Mouse (Mus musculus) forebrain, postnatal 0 days (tissue): ENCODE measurements around the gene Utrn. TPM values are rescaled to one million over a fixed set of nuclear protein-coding genes. Genes with fewer than 3 reads are reported as not detected.
A peak's percentile ranks its signal among the peaks of the same experiment; 100 is the strongest.

Experiments
- ATAC-seq: fragments of 200-750 bp; cut with Nextera tagmentation; 2 replicates; pipeline ENCODE4 v1.8.0; 2017; ENCODE audit warnings: mild to moderate bottlenecking, moderate library complexity
- DNase-seq: peaks from one replicate; pipeline ENCODE4 v3.0.0-alpha.2; 2015
- H3K27ac ChIP-seq: fragments of 300-500 bp; sonication (generic); 2 replicates; pipeline ENCODE4 v1.5.1; 2014; ENCODE audit warnings: low read depth, mild to moderate bottlenecking, antibody characterized with exemption, low read length, moderate library complexity, mixed read lengths
- H3K27me3 ChIP-seq: fragments of 300-500 bp; sonication (generic); 2 replicates; pipeline ENCODE4 v1.6.1; 2014; ENCODE audit warnings: mild to moderate bottlenecking, low read length, mixed read lengths; ENCODE audit not compliant: insufficient read depth
- H3K36me3 ChIP-seq: fragments of 300-500 bp; sonication (generic); 2 replicates; pipeline ENCODE4 v1.6.1; 2014; ENCODE audit warnings: mild to moderate bottlenecking, moderate library complexity; ENCODE audit not compliant: insufficient read depth
- H3K4me1 ChIP-seq: fragments of 300-500 bp; sonication (generic); 2 replicates; pipeline ENCODE4 v1.6.1; 2014; ENCODE audit warnings: antibody characterized with exemption; ENCODE audit not compliant: insufficient read depth
- H3K4me2 ChIP-seq: fragments of 300-500 bp; sonication (generic); 2 replicates; pipeline ENCODE4 v1.6.1; 2014; ENCODE audit warnings: low read depth, mild to moderate bottlenecking, moderate library complexity
- H3K4me3 ChIP-seq: fragments of 300-500 bp; sonication (generic); 2 replicates; pipeline ENCODE4 v1.5.1; 2014; ENCODE audit warnings: low read depth, low read length, mixed read lengths
- H3K9ac ChIP-seq: fragments of 300-500 bp; sonication (generic); 2 replicates; pipeline ENCODE4 v1.6.1; 2014; ENCODE audit warnings: mild to moderate bottlenecking
- H3K9me3 ChIP-seq: fragments of 300-500 bp; sonication (generic); 2 replicates; pipeline ENCODE4 v1.6.1; 2016; ENCODE audit warnings: low read length
- CTCF ChIP-seq: sonication (generic); IDR thresholded peaks from 2 replicates; pipeline ENCODE4 v1.5.1; 2016; ENCODE audit warnings: antibody characterized with exemption, control low read depth, low read depth
- WGBS: fragments of 180-500 bp; shearing (Covaris S2); extraction: QIAGEN DNeasy Blood & Tissue Kit; methylation state at CpG from one replicate; pipeline ENCODE4 v1.1.7; 2014; 5-methylcytosine and 5-hydroxymethylcytosine counted together
- polyA plus RNA-seq: library from polyadenylated mRNA; unstranded; fragments of >200 nt; fragmentation: Nextera tagmentation; extraction: Ambion mirVana; gene quantifications from 2 replicates; pipeline ENCODE4 v1.2.1, GENCODE M21; 2015
- total RNA-seq: library from RNA; depleted of rRNA; stranded (reverse); fragments of >200 nt; gene quantifications from 2 replicates; pipeline ENCODE4 v1.2.3, GENCODE M21; 2014

Utrn gene
- total and polyA plus RNA-seq, 2 experiments from 2014 or later = 14.2 to 26.8 TPM

DNA sequence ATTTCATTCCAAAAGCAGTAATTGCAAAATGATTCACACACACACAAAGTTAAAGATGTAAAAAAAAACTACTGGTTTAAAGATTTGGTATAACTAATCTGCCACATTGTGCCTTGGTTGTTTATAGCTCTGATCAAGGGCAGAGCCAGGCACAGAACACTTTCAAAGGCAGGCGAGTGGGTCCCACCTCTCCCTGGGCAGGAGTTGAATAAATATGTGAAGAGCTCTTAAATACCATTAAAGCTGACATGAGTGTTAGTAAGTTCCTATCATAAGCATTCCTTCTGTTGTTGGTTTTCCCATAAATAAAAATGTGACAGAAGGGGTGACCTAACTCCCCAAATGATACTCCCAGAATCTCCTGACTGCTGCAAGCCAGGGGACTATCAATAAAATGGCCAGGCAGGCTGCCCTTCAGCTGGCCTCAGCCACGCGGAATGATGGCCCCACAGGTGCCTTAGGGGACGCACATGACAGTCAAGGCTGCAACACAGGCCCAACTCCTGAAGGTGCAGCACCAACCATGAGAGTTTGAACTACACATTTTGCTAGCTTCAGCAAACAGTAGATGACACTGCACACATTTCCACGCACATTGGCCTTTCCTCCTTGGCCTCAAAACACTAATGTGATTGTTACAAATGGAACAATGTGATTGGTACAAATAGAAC is 152.4 kb downstream of the Utrn start:
- Histone ChIP-seq H3K9ac (no peak overlapping the region), H3K27ac (no peak overlapping the region), H3K4me3 (no peak overlapping the region), H3K4me1 (no peaks in the 10 kb centered on the region), H3K36me3 (no peaks in the 10 kb centered on the region), H3K27me3 (no peaks in the 10 kb centered on the region), H3K4me2 (no peak overlapping the region), H3K9me3 (no peaks in the 10 kb centered on the region)
- 86% methylated on average over 5 of the region's 5 CpGs for WGBS
- ATAC-seq (no peak), DNase-seq (no peak)
- no peak for TF ChIP-seq CTCF

- Histone ChIP-seq H3K9ac (no peak overlapping the region), H3K4me1 (no peaks in the 10 kb centered on the region), H3K36me3 (no peaks in the 10 kb centered on the region), H3K27ac (no peak overlapping the region), H3K4me2 (no peak overlapping the region), H3K9me3 (no peaks in the 10 kb centered on the region), H3K4me3 (no peak overlapping the region), H3K27me3 (no peaks in the 10 kb centered on the region)
- DNase-seq (no peak), ATAC-seq (0 out of 2 replicates have a peak, but pooled peaks have one; percentile 8)
- TF ChIP-seq CTCF = no peak
- WGBS = 93% methylated on average over 14 of the region's 14 CpGs
Observed at GRCm38 (mm10) chr10:12713236-12713855, 155.8 kb downstream of the Utrn start.

- no peak overlapping the region for H3K27ac ChIP-seq
- no peak overlapping the region for H3K4me3 ChIP-seq
- H3K4me2 ChIP-seq = no peak overlapping the region
- no peaks in the 10 kb centered on the region for H3K36me3 ChIP-seq
- no peak for TF ChIP-seq CTCF
- H3K9me3 ChIP-seq = no peaks in the 10 kb centered on the region
- H3K27me3 ChIP-seq = no peaks in the 10 kb centered on the region
- no peak overlapping the region for H3K9ac ChIP-seq
- no peak for DNase-seq
- no peaks in the 10 kb centered on the region for H3K4me1 ChIP-seq
- no peak for ATAC-seq
- WGBS = 51% methylated on average over 11 of the region's 11 CpGs
Observed at GRCm38 (mm10) chr10:12711332-12711831, 157.8 kb downstream of the Utrn start.

DNA sequence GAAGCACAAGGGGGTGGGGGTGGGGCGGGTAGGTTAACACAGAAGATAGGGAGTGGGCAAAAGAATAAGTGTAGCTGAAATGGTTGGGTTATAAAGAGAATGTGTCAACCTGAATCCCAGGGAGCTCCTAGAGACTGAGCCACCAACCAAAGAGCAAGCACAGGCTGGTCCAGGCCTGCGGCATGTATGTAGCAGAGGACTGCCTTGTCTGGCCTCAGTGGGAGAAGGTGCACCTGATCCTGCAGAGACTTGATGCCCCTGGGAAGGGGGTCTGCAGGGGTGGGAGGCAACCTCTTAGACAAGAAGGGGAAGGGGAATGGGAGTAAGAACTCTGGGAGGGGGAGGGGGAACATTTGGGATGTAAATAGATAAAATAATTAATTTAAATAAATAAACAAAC is 162.6 kb downstream of the Utrn start:
- ATAC-seq (no peak), DNase-seq (no peak)
- Histone ChIP-seq H3K9ac (no peak overlapping the region), H3K9me3 (no peaks in the 10 kb centered on the region), H3K27ac (no peak overlapping the region), H3K4me2 (no peak overlapping the region), H3K36me3 (no peaks in the 10 kb centered on the region), H3K4me3 (no peak overlapping the region), H3K4me1 (no peaks in the 10 kb centered on the region), H3K27me3 (no peaks in the 10 kb centered on the region)
- TF ChIP-seq CTCF = no peak
- WGBS = 93% methylated on average over 2 of the region's 2 CpGs

GRCm38 (mm10) chr10:12705990-12706389 is 163.2 kb downstream of the Utrn start:
- Histone ChIP-seq H3K27me3 (no peaks in the 10 kb centered on the region), H3K4me1 (no peaks in the 10 kb centered on the region), H3K9me3 (no peaks in the 10 kb centered on the region), H3K9ac (no peak overlapping the region), H3K27ac (no peak overlapping the region), H3K4me3 (no peak overlapping the region), H3K36me3 (no peaks in the 10 kb centered on the region), H3K4me2 (no peak overlapping the region)
- no peak for TF ChIP-seq CTCF
- DNase-seq (no peak), ATAC-seq (no peak)
- WGBS = 69% methylated on average over 1 of the region's 1 CpGs

DNA sequence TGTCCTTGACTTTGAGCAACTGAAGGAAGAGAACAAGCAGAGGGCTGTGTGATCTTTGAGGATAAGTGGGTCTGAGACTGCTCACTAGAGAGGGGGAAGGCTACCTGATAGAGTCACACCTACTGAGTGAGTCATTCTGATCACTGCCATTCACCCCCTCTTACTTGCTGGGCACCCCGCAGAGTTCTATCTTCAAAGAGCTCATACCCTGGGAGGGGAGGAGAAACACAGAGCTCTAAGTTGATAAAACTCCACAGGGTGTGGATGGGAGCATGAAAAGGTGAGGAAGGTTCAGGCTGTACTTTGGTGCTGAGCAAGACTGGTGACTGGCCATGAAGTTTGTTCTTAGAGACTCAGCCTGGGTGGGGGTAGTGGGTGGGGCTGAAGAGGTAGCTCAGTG is 164.9 kb downstream of the Utrn start:
- Histone ChIP-seq H3K27ac (no peak overlapping the region), H3K27me3 (no peaks in the 10 kb centered on the region), H3K9ac (no peak overlapping the region), H3K4me2 (no peak overlapping the region), H3K4me3 (no peak overlapping the region), H3K9me3 (no peaks in the 10 kb centered on the region), H3K36me3 (no peaks in the 10 kb centered on the region), H3K4me1 (no peaks in the 10 kb centered on the region)
- ATAC-seq = no peak
- 61% methylated on average over 1 of the region's 1 CpGs for WGBS
- no peak for DNase-seq
- TF ChIP-seq CTCF = no peak

DNA sequence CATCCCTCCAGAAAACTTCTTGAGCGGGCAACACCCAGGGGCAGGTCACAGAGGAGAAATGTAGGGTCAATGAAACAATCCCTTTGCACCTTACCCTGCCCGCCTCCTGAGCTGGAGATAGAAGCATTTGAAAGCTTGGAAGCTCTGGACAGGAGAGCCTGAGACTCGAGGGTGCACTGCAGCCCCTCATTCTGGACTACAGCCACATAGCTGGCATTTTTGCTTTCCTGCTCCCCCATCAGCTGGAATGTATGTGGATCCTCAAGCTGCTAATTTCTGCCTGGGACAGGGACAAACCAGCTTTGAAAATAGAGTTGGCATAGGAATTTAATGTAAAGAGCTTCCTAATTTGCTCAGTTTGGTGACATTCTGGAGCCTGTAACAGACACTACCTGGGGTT is 165.6 kb downstream of the Utrn start:
- Histone ChIP-seq H3K9me3 (no peaks in the 10 kb centered on the region), H3K9ac (no peak overlapping the region), H3K4me1 (no peaks in the 10 kb centered on the region), H3K27ac (no peak overlapping the region), H3K4me2 (no peak overlapping the region), H3K36me3 (no peaks in the 10 kb centered on the region), H3K27me3 (no peaks in the 10 kb centered on the region), H3K4me3 (no peak overlapping the region)
- 67% methylated on average over 3 of the region's 3 CpGs for WGBS
- no peak for ATAC-seq
- no peak for TF ChIP-seq CTCF
- no peak for DNase-seq
